Mouse (Mus musculus): ENCODE results near the gene Fcgr4. TPM values are rescaled to one million over a fixed set of nuclear protein-coding genes. Genes with fewer than 3 reads are reported as not detected.
"Not testable (repeated sequence)": the region's sequence is repeated elsewhere in the genome, so short reads cannot be mapped to it uniquely, and the experiment has no call there.

Gene Fcgr4
- 1.0 and 1.5 TPM in 2 replicates for polyA plus RNA-seq (2012; rRNA removed)

- 50% methylated on average over 2 of the region's 2 CpGs for WGBS
- TF ChIP-seq CTCF (IDR thresholded peaks at IDR 0.05; ENCODE audit: borderline replicate concordance, control insufficient read depth, extremely low read depth, insufficient read depth, low read length, poor library complexity) (no peak), POLR2A (IDR thresholded peaks at IDR 0.05; ENCODE audit: control insufficient read depth, extremely low read depth, insufficient read depth, low read length, poor library complexity) (no peak)
- no peaks in the 10 kb centered on the region for H3K4me1 ChIP-seq (replicated peaks; ENCODE audit: control insufficient read depth, insufficient read depth, low read length)
- DNase-seq = no peak
- no peak within 1 kb of the TSS for H3K4me3 ChIP-seq (ENCODE audit: control insufficient read depth, insufficient read depth, low read length)
- H3K27me3 ChIP-seq (ENCODE audit: control insufficient read depth, insufficient read depth, low read length) = no peaks in the 10 kb centered on the region
- no peak within 1 kb of the TSS for H3K27ac ChIP-seq (ENCODE audit: control insufficient read depth, insufficient read depth, low read length)
- H3K36me3 ChIP-seq (ENCODE audit: control insufficient read depth, insufficient read depth, low read length) = no peaks in the 10 kb centered on the region
These were observed at the start of gene Fcgr4 for GRCm38 (mm10) chr1:171018737-171019136. Gene Fcgr4, plus strand, starts transcription at chr1:171018920.

GRCm38 (mm10) chr1:170972494-170972893 is 46.2 kb upstream of the Fcgr4 start:
- Histone ChIP-seq H3K4me1 (replicated peaks; ENCODE audit: control insufficient read depth, insufficient read depth, low read length) (peaks cover 3% of the 10 kb centered on the region), H3K27ac (ENCODE audit: control insufficient read depth, insufficient read depth, low read length) (no peak overlapping the region), H3K4me3 (ENCODE audit: control insufficient read depth, insufficient read depth, low read length) (no peak overlapping the region), H3K27me3 (ENCODE audit: control insufficient read depth, insufficient read depth, low read length) (no peaks in the 10 kb centered on the region), H3K36me3 (ENCODE audit: control insufficient read depth, insufficient read depth, low read length) (no peaks in the 10 kb centered on the region)
- DNase-seq = no peak
- 85% methylated on average over 6 of the region's 6 CpGs for WGBS
- TF ChIP-seq CTCF (IDR thresholded peaks at IDR 0.05; ENCODE audit: borderline replicate concordance, control insufficient read depth, extremely low read depth, insufficient read depth, low read length, poor library complexity) = no peak

GRCm38 (mm10) chr1:170972936-170973335 is 45.8 kb upstream of the Fcgr4 start:
- Histone ChIP-seq H3K36me3 (ENCODE audit: control insufficient read depth, insufficient read depth, low read length) (no peaks in the 10 kb centered on the region), H3K27ac (ENCODE audit: control insufficient read depth, insufficient read depth, low read length) (no peak overlapping the region), H3K4me1 (replicated peaks; ENCODE audit: control insufficient read depth, insufficient read depth, low read length) (peaks cover 3% of the 10 kb centered on the region), H3K4me3 (ENCODE audit: control insufficient read depth, insufficient read depth, low read length) (no peak overlapping the region), H3K27me3 (ENCODE audit: control insufficient read depth, insufficient read depth, low read length) (no peaks in the 10 kb centered on the region)
- 34% methylated on average over 4 of the region's 4 CpGs for WGBS
- no peak for TF ChIP-seq POLR2A (IDR thresholded peaks at IDR 0.05; ENCODE audit: control insufficient read depth, extremely low read depth, insufficient read depth, low read length, poor library complexity)
- no peak for TF ChIP-seq CTCF (IDR thresholded peaks at IDR 0.05; ENCODE audit: borderline replicate concordance, control insufficient read depth, extremely low read depth, insufficient read depth, low read length, poor library complexity)
- no peak for DNase-seq

- Histone ChIP-seq H3K27me3 (ENCODE audit: control insufficient read depth, insufficient read depth, low read length) (no peaks in the 10 kb centered on the region), H3K4me3 (ENCODE audit: control insufficient read depth, insufficient read depth, low read length) (no peak overlapping the region), H3K36me3 (ENCODE audit: control insufficient read depth, insufficient read depth, low read length) (no peaks in the 10 kb centered on the region), H3K4me1 (replicated peaks; ENCODE audit: control insufficient read depth, insufficient read depth, low read length) (peaks cover 3% of the 10 kb centered on the region), H3K27ac (ENCODE audit: control insufficient read depth, insufficient read depth, low read length) (no peak overlapping the region)
- WGBS = 91% methylated on average over 8 of the region's 8 CpGs
- no peak for TF ChIP-seq POLR2A (IDR thresholded peaks at IDR 0.05; ENCODE audit: control insufficient read depth, extremely low read depth, insufficient read depth, low read length, poor library complexity)
- DNase-seq = no peak
These were observed 44.5 kb upstream of the Fcgr4 start for GRCm38 (mm10) chr1:170974171-170974570.

GRCm38 (mm10) chr1:170974736-170975135 is 44.0 kb upstream of the Fcgr4 start:
- Histone ChIP-seq H3K4me3 (ENCODE audit: control insufficient read depth, insufficient read depth, low read length) (no peak overlapping the region), H3K4me1 (replicated peaks; ENCODE audit: control insufficient read depth, insufficient read depth, low read length) (peaks cover 3% of the 10 kb centered on the region), H3K27me3 (ENCODE audit: control insufficient read depth, insufficient read depth, low read length) (no peaks in the 10 kb centered on the region), H3K36me3 (ENCODE audit: control insufficient read depth, insufficient read depth, low read length) (no peaks in the 10 kb centered on the region), H3K27ac (ENCODE audit: control insufficient read depth, insufficient read depth, low read length) (no peak overlapping the region)
- 96% methylated on average over 2 of the region's 2 CpGs for WGBS
- TF ChIP-seq POLR2A (IDR thresholded peaks at IDR 0.05; ENCODE audit: control insufficient read depth, extremely low read depth, insufficient read depth, low read length, poor library complexity) (no peak), CTCF (IDR thresholded peaks at IDR 0.05; ENCODE audit: borderline replicate concordance, control insufficient read depth, extremely low read depth, insufficient read depth, low read length, poor library complexity) (no peak)
- DNase-seq = no peak

GRCm38 (mm10) chr1:170975350-170975749 is 43.4 kb upstream of the Fcgr4 start:
- not testable (repeated sequence) for H3K4me3 ChIP-seq (ENCODE audit: control insufficient read depth, insufficient read depth, low read length); H3K4me1 ChIP-seq (replicated peaks; ENCODE audit: control insufficient read depth, insufficient read depth, low read length); H3K27ac ChIP-seq (ENCODE audit: control insufficient read depth, insufficient read depth, low read length); DNase-seq; H3K36me3 ChIP-seq (ENCODE audit: control insufficient read depth, insufficient read depth, low read length); H3K27me3 ChIP-seq (ENCODE audit: control insufficient read depth, insufficient read depth, low read length)
- WGBS = 50% methylated on average over 2 of the region's 2 CpGs

- Histone ChIP-seq H3K4me1 (replicated peaks; ENCODE audit: control insufficient read depth, insufficient read depth, low read length) (peaks cover 3% of the 10 kb centered on the region), H3K27ac (ENCODE audit: control insufficient read depth, insufficient read depth, low read length) (no peak overlapping the region), H3K4me3 (ENCODE audit: control insufficient read depth, insufficient read depth, low read length) (peak overlapping the region; percentile 27; the same call in 1 of the 2 replicates), H3K36me3 (ENCODE audit: control insufficient read depth, insufficient read depth, low read length) (no peaks in the 10 kb centered on the region), H3K27me3 (ENCODE audit: control insufficient read depth, insufficient read depth, low read length) (no peaks in the 10 kb centered on the region)
- TF ChIP-seq POLR2A (IDR thresholded peaks at IDR 0.05; ENCODE audit: control insufficient read depth, extremely low read depth, insufficient read depth, low read length, poor library complexity) (no peak), CTCF (IDR thresholded peaks at IDR 0.05; ENCODE audit: borderline replicate concordance, control insufficient read depth, extremely low read depth, insufficient read depth, low read length, poor library complexity) (no peak)
- no peak for DNase-seq
- 8% methylated on average over 7 of the region's 7 CpGs for WGBS
These were observed 43.0 kb upstream of the Fcgr4 start for GRCm38 (mm10) chr1:170975751-170976161.

Measured in thymus, adult 2 months (tissue).